Mouse (Mus musculus) liver, embryonic 14.5 days (tissue): ENCODE results near the gene Pcare.

Experiments used
- CTCF ChIP-seq: IDR thresholded peaks from 2 replicates; pipeline ENCODE4 v1.5.1; 2016; ENCODE audit warnings: antibody characterized with exemption, low read depth, control low read depth
- EP300 ChIP-seq: IDR thresholded peaks from 2 replicates; pipeline ENCODE4 v1.6.1; 2016; ENCODE audit warnings: antibody characterized with exemption, low read depth

- TF ChIP-seq CTCF (no peak), EP300 (no peak)
These were observed at the start of gene Pcare for GRCm38 (mm10) chr17:71752831-71753230.
